Mouse (Mus musculus): ENCODE data around the gene Meis2.

Gene Meis2

GRCm38 (mm10) chr2:116065570-116066005 is at the start of gene Meis2:
Meis2 (minus strand) TSS chr2:116065839.
- DNase-seq (ENCODE audit: low spot score in 2 of 2): peak in 1 of 2 experiments; percentile 7

- DNase-seq (ENCODE audit: low spot score in 2 of 2): no peak
Measured at GRCm38 (mm10) chr2:116106194-116106593, 40.6 kb upstream of the Meis2 start.

GRCm38 (mm10) chr2:116105179-116105578 is 39.5 kb upstream of the Meis2 start:
- no peak for DNase-seq (ENCODE audit: low spot score in 2 of 2)

GRCm38 (mm10) chr2:116103411-116103996 is 37.9 kb upstream of the Meis2 start:
- no peak for DNase-seq (ENCODE audit: low spot score in 2 of 2)

GRCm38 (mm10) chr2:116101221-116101620 is 35.6 kb upstream of the Meis2 start:
- peak in 1 of 2 experiments; percentile 32 for DNase-seq (ENCODE audit: low spot score in 2 of 2)

- no peak for DNase-seq (ENCODE audit: low spot score in 2 of 2)
Measured at GRCm38 (mm10) chr2:116080961-116081360, 15.3 kb upstream of the Meis2 start.

GRCm38 (mm10) chr2:116078841-116079240 is 13.2 kb upstream of the Meis2 start:
- DNase-seq (ENCODE audit: low spot score in 2 of 2): no peak

GRCm38 (mm10) chr2:116077716-116078115 is 12.1 kb upstream of the Meis2 start:
- DNase-seq (ENCODE audit: low spot score in 2 of 2): no peak

GRCm38 (mm10) chr2:116076752-116077480 is 11.3 kb upstream of the Meis2 start:
- no peak for DNase-seq (ENCODE audit: low spot score in 2 of 2)

GRCm38 (mm10) chr2:116075902-116076301 is 10.3 kb upstream of the Meis2 start:
- no peak for DNase-seq (ENCODE audit: low spot score in 2 of 2)

GRCm38 (mm10) chr2:116075477-116075876 is 9.8 kb upstream of the Meis2 start:
- no peak for DNase-seq (ENCODE audit: low spot score in 2 of 2)

GRCm38 (mm10) chr2:116074726-116075440 is 9.2 kb upstream of the Meis2 start:
- no peak for DNase-seq (ENCODE audit: low spot score in 2 of 2)

GRCm38 (mm10) chr2:116074061-116074460 is 8.4 kb upstream of the Meis2 start:
- no peak for DNase-seq (ENCODE audit: low spot score in 2 of 2)

GRCm38 (mm10) chr2:116073311-116073904 is 7.8 kb upstream of the Meis2 start:
- no peak for DNase-seq (ENCODE audit: low spot score in 2 of 2)

- no peak for DNase-seq (ENCODE audit: low spot score in 2 of 2)
Measured at GRCm38 (mm10) chr2:116072706-116073105, 7.1 kb upstream of the Meis2 start.

GRCm38 (mm10) chr2:116072321-116072640 is 6.6 kb upstream of the Meis2 start:
- no peak for DNase-seq (ENCODE audit: low spot score in 2 of 2)

GRCm38 (mm10) chr2:116071571-116072320 is 6.1 kb upstream of the Meis2 start:
- no peak for DNase-seq (ENCODE audit: low spot score in 2 of 2)

GRCm38 (mm10) chr2:116070614-116071425 is 5.2 kb upstream of the Meis2 start:
- DNase-seq (ENCODE audit: low spot score in 2 of 2): no peak

- DNase-seq (ENCODE audit: low spot score in 2 of 2): no peak
Measured at GRCm38 (mm10) chr2:116069451-116070225, 4.0 kb upstream of the Meis2 start.

- no peak for DNase-seq (ENCODE audit: low spot score in 2 of 2)
Measured at GRCm38 (mm10) chr2:116068901-116069300, 3.3 kb upstream of the Meis2 start.
